Mouse (Mus musculus) c-Kit-negative CD71-positive TER-119-positive erythroid progenitor cells, embryonic 14.5 days (primary cell): ENCODE data around the gene Vmn2r112.
"Not testable (repeated sequence)": the region's sequence is repeated elsewhere in the genome, so short reads cannot be mapped to it uniquely, and the experiment has no call there.

Experiments used
- DNase-seq: peaks from one replicate; pipeline ENCODE4 v3.0.0-alpha.2; 2013; ENCODE audit warnings: low read depth, low spot score

Vmn2r112 gene

DNA sequence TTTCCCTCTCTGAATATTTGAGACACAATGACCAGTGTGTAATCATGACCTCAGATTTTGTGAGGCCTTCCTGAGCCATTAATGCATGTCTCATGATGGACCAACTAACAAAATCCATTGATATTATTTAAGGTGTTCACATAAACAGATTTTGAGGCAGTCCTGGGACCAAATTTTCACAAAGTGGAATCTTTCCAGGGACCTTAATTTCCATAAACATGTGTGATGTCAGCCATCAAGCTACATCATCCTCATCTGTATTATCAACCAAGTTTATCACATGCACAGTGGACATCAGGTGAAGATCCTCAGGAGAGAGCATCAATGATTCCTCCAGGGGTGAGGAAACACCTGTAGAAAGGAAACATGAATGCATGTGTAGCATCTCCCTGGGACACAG is at the start of gene Vmn2r112:
Gene Vmn2r112, plus strand, starts transcription at position 301 of the 400 bp plus-strand sequence.
- not testable (repeated sequence) for DNase-seq

DNA sequence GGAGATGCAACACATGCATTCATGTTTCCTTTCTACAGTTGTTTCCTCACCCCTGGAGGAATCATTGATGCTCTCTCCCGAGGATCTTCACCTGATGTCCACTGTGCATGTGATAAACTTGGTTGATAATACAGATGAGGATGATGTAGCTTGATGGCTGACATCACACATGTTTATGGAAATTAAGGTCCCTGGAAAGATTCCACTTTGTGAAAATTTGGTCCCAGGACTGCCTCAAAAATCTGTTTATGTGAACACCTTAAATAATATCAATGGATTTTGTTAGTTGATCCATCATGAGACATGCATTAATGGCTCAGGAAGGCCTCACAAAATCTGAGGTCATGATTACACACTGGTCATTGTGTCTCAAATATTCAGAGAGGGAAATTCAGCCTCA is 27.4 kb upstream of the Vmn2r112 start, which contains the start of gene Vmn2r111:
Gene Vmn2r111, minus strand, starts transcription at position 101 of the 400 bp plus-strand sequence.
- not testable (repeated sequence) for DNase-seq

DNA sequence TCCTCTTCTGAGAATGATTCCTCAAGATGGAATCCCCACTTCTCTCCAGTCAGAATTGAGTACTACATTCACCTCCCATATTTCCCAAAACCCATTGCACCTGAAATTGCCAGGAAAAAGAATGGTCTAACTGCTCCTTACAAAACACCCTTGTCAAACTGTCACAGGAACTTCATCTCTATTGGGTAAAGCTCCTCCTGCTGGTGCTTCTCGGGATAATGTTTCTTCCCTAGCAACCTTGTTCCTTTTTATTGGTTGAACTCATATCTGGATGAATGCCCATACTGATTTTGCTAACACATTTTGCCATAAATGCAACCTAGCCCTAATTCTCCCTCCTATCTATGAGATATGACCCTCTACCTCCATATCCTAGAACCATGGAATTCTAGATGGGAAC is 29.9 kb downstream of the Vmn2r112 start:
- no peak for DNase-seq
